Mouse (Mus musculus): ENCODE data around the gene Apol7b.

DNA sequence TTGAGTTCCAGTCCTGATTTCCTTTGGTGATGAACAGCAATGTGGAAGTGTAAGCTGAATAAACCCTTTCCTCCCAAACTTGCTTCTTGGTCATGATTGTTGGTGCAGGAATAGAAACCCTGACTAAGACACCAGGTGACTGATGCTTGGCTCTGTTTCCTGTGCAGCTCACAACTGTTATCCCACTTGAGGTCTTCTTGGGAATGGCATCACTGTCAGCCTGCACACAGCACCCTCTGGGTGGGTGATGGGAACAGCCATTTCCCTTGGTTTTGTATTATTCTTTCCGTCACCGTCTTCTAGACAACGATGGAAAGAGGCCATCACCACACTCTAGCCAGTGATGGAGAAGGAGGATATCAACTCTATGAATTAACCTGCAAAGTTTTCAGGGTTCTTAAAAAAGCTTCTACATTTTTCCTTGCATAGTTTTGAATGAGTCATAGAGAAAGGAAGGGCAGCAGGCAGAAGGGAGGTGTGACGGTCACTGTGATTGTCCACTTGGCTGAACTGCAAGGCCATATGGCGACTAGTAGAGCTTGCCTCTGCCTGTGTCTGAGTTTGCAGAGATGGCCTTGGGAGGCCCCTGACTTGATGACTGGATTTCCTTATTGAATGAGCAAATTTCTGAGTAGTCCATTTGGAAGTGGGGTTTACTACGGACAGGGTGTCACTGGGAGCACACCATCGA lies 62.8 kb downstream of the Apol7b start:
- TF ChIP-seq CTCF (IDR thresholded peaks at IDR 0.05; ENCODE audit: low read depth, low read length) (no peak), POLR2A (IDR thresholded peaks at IDR 0.05; ENCODE audit: borderline replicate concordance, low read depth, low read length) (no peak)

All from bone marrow macrophage, adult 2 months (primary cell).